Mouse (Mus musculus): ENCODE measurements around the gene Dusp1.

GRCm38 (mm10) chr17:26518306-26518705 lies 43.6 kb downstream of the Dusp1 start:
- TF ChIP-seq POLR2A (IDR thresholded peaks at IDR 0.05; ENCODE audit: extremely low read depth, insufficient read depth, low read length), result no peak
- TF ChIP-seq CTCF (IDR thresholded peaks at IDR 0.05; ENCODE audit: extremely low read depth, insufficient read depth, low read length), result no peak
